Mouse (Mus musculus) urinary bladder, postnatal 25 days (tissue): ENCODE measurements around the gene Gm6351.
"Not testable (repeated sequence)": the region's sequence is repeated elsewhere in the genome, so short reads cannot be mapped to it uniquely, and the experiment has no call there.

Experiments
- DNase-seq: peaks from one replicate; pipeline ENCODE4 v3.0.0; 2022; ENCODE audit warnings: low spot score

Gm6351 gene

DNA sequence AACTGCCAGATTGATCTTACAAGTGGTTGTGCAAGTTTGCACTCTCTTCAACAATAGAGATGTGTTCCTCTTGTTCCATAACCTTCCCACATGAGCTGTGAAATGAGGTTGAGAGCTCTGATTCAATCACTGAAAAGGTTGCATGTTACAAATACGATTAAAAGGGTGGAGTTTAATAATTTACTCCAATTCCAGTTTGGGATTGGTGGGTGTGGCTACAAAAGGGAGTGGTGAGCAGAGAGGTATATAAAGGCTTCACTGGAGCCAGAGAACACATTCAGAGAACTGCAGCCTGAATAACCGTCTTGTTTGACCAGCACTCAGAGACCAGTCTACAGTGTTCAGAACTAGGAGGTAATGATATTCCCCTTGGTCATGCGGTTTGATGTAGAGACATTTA is at the start of gene Gm6351:
TSS of gene Gm6351 (plus strand) at position 301 of the 400 bp plus-strand sequence.
- not testable (repeated sequence) for DNase-seq

DNA sequence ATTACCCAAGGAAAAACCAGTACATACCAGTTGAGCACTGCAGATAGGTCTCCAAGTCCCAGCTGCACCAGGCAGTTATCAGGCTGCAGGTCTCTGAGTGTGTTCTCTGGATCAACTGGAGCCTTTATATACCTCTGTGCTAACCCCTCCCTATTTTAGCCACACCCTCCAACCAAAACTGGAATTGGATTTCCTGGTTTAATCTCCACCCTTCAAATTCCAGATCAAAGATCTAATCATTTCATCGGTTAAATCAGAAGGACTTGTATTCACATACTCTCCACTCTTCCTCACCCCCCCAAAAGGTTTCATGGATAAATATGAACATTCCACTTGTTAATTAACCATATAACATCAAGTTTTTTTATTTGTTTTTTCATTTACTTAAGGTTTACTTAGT is 5.7 kb upstream of the Gm6351 start, which contains the start of gene BC061212:
TSS of gene BC061212 (minus strand) at position 101 of the 400 bp plus-strand sequence.
- DNase-seq, result not testable (repeated sequence)
